Mouse (Mus musculus) urinary bladder, postnatal 14 days (tissue): Measurements from ENCODE around the gene Hist1h3d.

ENCODE experiments used
- DNase-seq: peaks from one replicate; pipeline ENCODE4 v3.0.0; 2021; ENCODE audit warnings: low spot score

Hist1h3d gene

DNA sequence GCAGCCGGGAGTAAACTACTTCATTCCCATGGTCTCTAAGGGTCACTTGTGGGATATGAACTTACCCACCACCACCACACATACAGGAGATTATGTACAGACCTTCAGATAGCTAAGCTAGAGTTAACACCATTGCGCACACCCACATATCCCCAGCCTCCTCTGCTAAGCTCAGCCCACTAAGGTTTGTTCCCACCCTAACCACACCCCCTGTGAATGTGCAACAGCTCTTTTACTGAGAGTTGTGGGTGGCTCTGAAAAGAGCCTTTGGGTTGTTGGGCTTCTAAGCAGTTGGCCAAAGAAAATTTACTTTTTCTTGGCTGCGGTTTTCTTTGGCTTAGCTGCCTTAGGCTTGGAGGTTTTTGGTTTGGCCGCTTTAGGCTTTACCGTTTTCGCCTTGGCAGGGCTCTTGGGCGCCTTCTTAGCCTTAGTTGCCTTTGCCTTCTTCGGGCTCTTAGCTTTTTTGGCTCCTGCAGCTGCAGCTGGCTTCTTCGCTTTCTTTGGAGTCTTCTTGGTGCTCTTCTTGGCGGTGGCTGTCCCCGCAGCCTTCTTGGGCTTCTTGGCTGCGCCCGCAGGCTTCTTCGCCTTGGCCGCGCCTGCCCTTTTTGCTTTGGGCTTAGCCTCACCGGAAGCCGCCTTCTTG lies 46.1 kb downstream of the Hist1h3d start:
- peak; percentile 79 for DNase-seq

DNA sequence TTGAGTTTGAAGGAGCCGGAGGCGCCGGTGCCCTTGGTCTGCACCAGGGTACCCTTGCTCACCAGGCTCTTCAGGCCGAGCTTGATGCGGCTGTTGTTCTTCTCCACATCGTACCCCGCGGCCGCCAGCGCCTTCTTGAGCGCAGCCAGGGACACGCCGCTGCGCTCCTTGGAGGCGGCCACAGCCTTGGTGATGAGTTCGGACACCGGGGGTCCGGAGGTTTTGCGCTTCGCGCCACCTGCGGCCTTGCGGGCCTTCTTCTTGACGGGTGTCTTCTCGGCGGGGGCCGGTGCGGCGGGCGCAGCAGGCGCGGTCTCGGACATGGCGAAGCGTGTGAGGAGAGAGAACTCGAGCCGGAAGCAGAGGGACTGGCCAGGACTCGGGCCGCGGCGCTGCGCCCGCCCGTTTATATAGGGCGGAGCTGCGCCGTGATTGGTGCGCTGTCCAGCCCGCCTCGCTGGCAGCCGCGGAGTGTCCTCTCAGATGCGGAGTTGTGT lies 46.7 kb downstream of the Hist1h3d start, which contains the start of gene Hist1h1e:
Hist1h1e (minus strand) TSS at position 384 of the 497 bp plus-strand sequence.
- DNase-seq: peak; percentile 91

DNA sequence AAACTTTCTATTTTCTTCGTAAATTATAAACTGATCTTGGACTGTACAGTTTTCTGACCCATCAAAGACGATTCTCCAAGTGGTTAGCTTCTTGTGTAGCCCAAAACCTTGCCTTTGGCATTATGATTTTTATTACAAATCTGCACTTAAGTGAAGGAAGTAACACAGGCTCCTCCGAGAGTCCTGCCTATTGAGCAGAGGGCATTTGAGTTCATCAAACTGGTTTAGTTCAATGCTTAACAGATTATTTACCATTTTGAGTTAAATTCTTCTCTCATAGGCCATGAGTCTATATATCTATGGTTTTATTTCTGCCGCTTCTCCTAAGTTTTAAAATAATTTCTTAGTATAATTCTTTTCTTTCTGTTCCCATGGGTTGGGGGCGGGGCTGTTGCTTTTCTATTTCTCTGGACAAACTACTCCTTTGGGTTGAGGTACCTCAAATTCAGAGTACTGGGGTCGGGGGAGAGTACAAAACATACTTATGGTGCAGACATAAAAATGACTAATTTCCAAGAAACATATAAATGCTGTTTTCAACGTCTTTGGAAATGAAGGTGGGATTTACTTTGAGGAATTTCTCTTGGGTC lies 47.4 kb downstream of the Hist1h3d start:
- no peak for DNase-seq
